Mouse (Mus musculus) right cerebral cortex, postnatal 4 days (tissue): ENCODE measurements around the gene Slc29a1.

ENCODE experiments used
- DNase-seq: peaks from one replicate; pipeline ENCODE4 v3.0.0-alpha.2; 2022

Gene Slc29a1

GRCm38 (mm10) chr17:45566360-45567161 is 32.8 kb downstream of the Slc29a1 start:
- no peak for DNase-seq

GRCm38 (mm10) chr17:45566031-45566359 is 33.4 kb downstream of the Slc29a1 start:
- DNase-seq: no peak

- DNase-seq: no peak
Observed at GRCm38 (mm10) chr17:45565103-45565502, 34.3 kb downstream of the Slc29a1 start.

GRCm38 (mm10) chr17:45564531-45565084 is 34.8 kb downstream of the Slc29a1 start:
- DNase-seq: no peak

GRCm38 (mm10) chr17:45563655-45564530 is 35.5 kb downstream of the Slc29a1 start, which contains the start of gene Slc35b2:
TSS of gene Slc35b2 (plus strand) at chr17:45563874.
- DNase-seq: peak; percentile 93

- DNase-seq: no peak
Observed at GRCm38 (mm10) chr17:45563216-45563615, 36.2 kb downstream of the Slc29a1 start.

GRCm38 (mm10) chr17:45559732-45560525 is 39.5 kb downstream of the Slc29a1 start:
- no peak for DNase-seq

- no peak for DNase-seq
Observed at GRCm38 (mm10) chr17:45557998-45558862, 41.2 kb downstream of the Slc29a1 start.

GRCm38 (mm10) chr17:45557246-45557824 is 42.1 kb downstream of the Slc29a1 start:
- DNase-seq: no peak

- no peak for DNase-seq
Observed at GRCm38 (mm10) chr17:45556514-45557245, 42.7 kb downstream of the Slc29a1 start.

GRCm38 (mm10) chr17:45556107-45556489 is 43.3 kb downstream of the Slc29a1 start:
- DNase-seq: no peak

- peak; percentile 86 for DNase-seq
Observed at GRCm38 (mm10) chr17:45555452-45556106, 43.8 kb downstream of the Slc29a1 start, which contains the start of gene Nfkbie. TSS of gene Nfkbie (plus strand) at chr17:45555703.

- no peak for DNase-seq
Observed at GRCm38 (mm10) chr17:45554420-45554819, 45.0 kb downstream of the Slc29a1 start.

GRCm38 (mm10) chr17:45553065-45553464 is 46.3 kb downstream of the Slc29a1 start:
- no peak for DNase-seq

GRCm38 (mm10) chr17:45551816-45552451 is 47.5 kb downstream of the Slc29a1 start:
- DNase-seq: peak; percentile 77

GRCm38 (mm10) chr17:45551249-45551796 is 48.1 kb downstream of the Slc29a1 start:
- DNase-seq: no peak

- DNase-seq: no peak
Observed at GRCm38 (mm10) chr17:45550253-45550652, 49.2 kb downstream of the Slc29a1 start.

GRCm38 (mm10) chr17:45549617-45550181 is 49.7 kb downstream of the Slc29a1 start, which contains the start of gene Tmem151b:
TSS of gene Tmem151b (minus strand) at chr17:45549677.
- peak; percentile 80 for DNase-seq
